Mouse (Mus musculus) layer of hippocampus, postnatal 25 days (tissue): ENCODE measurements at regions not wholly inside any gene's neighbourhood (a gene's known extent, or its start where the extent isn't known, plus 50 kb on each side); places are given as distances from the start of the nearest gene placed in this dataset.
"Not testable (repeated sequence)": the region's sequence is repeated elsewhere in the genome, so short reads cannot be mapped to it uniquely, and the experiment has no call there.

Source experiments
- DNase-seq, 2 experiments: peaks; one replicate each; pipeline ENCODE4 v3.0.0; 2022; ENCODE audit warnings: mixed read lengths in 2 of 2, low spot score in 1 of 2; ENCODE audit errors: extremely low spot score in 1 of 2

- DNase-seq, result no peak
Observed at GRCm38 (mm10) chr6:60657117-60657911, 172.3 kb downstream of the Snca start.

GRCm38 (mm10) chr6:60646983-60647617 is 182.6 kb downstream of the Snca start:
- not testable (repeated sequence) for DNase-seq

- DNase-seq, result no peak
Observed at GRCm38 (mm10) chr6:60642251-60642650, 187.4 kb downstream of the Snca start.

DNA sequence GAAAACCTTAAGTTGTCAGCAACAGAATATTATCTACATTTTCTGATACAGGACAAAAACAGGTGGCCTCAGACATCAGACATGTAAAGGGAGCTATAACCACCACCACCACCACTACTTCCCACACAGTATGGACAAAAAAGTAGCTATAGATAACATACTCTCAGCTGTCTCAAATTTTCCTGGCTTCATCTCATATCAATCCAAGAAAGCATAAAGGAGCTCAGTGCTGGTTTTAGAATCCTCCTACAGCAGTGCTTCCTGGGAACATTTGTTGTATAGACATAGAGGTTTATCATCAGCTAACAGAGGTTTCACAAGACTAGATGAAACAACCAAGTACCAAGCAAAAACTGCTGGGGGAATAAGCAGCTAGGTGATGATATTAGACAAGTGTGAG is 213.3 kb downstream of the Snca start:
- no peak for DNase-seq

DNA sequence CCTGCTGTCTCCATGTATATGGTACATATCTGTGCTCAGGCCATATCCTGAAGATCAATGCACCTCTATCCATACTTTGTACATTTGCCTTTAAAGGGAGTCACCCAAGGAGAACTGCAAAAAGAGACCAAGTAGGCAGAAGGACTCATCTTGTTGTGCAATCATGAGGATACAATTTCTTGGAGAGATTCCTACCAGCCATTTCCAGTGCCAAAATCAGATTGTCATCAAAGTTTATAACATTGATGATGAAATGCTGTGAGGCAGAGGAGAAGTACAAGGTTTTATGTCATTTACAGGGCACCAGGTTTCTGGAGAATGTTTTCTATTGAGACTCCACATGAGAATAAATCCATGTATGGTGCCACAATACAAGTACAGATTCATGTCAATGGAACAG is 229.5 kb downstream of the Snca start:
- DNase-seq, result no peak

- no peak for DNase-seq
Observed at GRCm38 (mm10) chr6:60564261-60564660, 265.4 kb downstream of the Snca start.

DNA sequence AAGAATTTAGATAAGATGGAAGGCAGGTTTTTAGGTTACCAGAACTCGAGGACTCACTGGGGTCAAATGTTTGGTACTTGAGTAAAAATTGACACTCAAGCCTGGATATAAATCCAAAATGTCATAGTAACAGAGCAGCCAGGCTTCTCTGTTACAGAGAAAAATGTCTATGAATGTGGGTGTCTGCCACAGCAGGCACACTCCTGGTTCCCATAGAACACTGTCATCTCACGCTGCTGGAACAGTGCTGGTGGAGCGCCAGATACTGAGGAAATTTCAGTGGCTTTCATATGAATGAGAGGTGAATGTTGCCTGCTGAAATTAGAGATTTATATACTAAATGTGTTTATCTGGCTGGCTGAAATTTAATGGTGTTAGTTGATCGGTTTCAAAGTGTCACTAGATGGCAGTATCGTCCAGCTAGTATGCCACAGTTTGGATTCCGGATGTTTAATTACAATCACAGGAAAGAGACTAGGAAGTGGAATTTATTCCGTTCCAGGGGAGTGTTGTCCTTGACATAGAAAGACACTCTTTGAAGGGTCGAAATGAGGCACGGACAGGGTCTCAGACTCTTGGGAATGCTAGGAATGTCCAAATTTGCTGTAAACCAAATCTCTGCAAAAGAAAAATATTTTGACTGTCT is 273.9 kb downstream of the Snca start:
- peak in 1 of 2 experiments; percentile 6 for DNase-seq
